Mouse (Mus musculus): ENCODE results near the gene Kcnc2.

Gene Kcnc2

GRCm38 (mm10) chr10:112394399-112394970, 123.6 kb downstream of the Kcnc2 start:
- no peak for DNase-seq (ENCODE audit: low read depth)

GRCm38 (mm10) chr10:112397194-112397593, 126.3 kb downstream of the Kcnc2 start:
- peak; percentile 1 for DNase-seq (ENCODE audit: low read depth)

GRCm38 (mm10) chr10:112400591-112401404, 129.9 kb downstream of the Kcnc2 start:
- no peak for DNase-seq (ENCODE audit: low read depth)

- DNase-seq (ENCODE audit: low read depth), result no peak
These were observed 138.6 kb downstream of the Kcnc2 start for GRCm38 (mm10) chr10:112409525-112409924.

GRCm38 (mm10) chr10:112423327-112423726, 152.4 kb downstream of the Kcnc2 start:
- DNase-seq (ENCODE audit: low read depth), result peak; percentile 1

GRCm38 (mm10) chr10:112436950-112437349, 166.0 kb downstream of the Kcnc2 start:
- no peak for DNase-seq (ENCODE audit: low read depth)

- DNase-seq (ENCODE audit: low read depth), result no peak
These were observed 173.7 kb downstream of the Kcnc2 start for GRCm38 (mm10) chr10:112444640-112445039.

- DNase-seq (ENCODE audit: low read depth), result no peak
These were observed 180.0 kb downstream of the Kcnc2 start for GRCm38 (mm10) chr10:112450910-112451309.

- DNase-seq (ENCODE audit: low read depth), result no peak
These were observed 197.9 kb downstream of the Kcnc2 start for GRCm38 (mm10) chr10:112468689-112469384.

- no peak for DNase-seq (ENCODE audit: low read depth)
These were observed 203.3 kb downstream of the Kcnc2 start for GRCm38 (mm10) chr10:112474122-112474810.

GRCm38 (mm10) chr10:112481461-112481860, 210.5 kb downstream of the Kcnc2 start:
- DNase-seq (ENCODE audit: low read depth), result no peak

GRCm38 (mm10) chr10:112481921-112482607, 211.1 kb downstream of the Kcnc2 start:
- DNase-seq (ENCODE audit: low read depth), result no peak

GRCm38 (mm10) chr10:112484387-112485105, 213.6 kb downstream of the Kcnc2 start:
- DNase-seq (ENCODE audit: low read depth), result no peak

GRCm38 (mm10) chr10:112485819-112486218, 214.9 kb downstream of the Kcnc2 start:
- no peak for DNase-seq (ENCODE audit: low read depth)

- no peak for DNase-seq (ENCODE audit: low read depth)
These were observed 217.8 kb downstream of the Kcnc2 start for GRCm38 (mm10) chr10:112488751-112489150.
